Mouse (Mus musculus) heart, embryonic 13.5 days (tissue): ENCODE measurements around the gene Fscn3. TPM values are rescaled to one million over a fixed set of nuclear protein-coding genes. Genes with fewer than 3 reads are reported as not detected.

Experiments
- ATAC-seq: fragments of 200-750 bp; cut with Nextera tagmentation; 2 replicates; pipeline ENCODE4 v1.8.0; 2017; ENCODE audit warnings: moderate TSS enrichment; ENCODE audit not compliant: insufficient number of reproducible peaks, low FRiP score, low TSS enrichment; ENCODE audit errors: extremely low read depth
- H3K27ac ChIP-seq: fragments of 300-500 bp; sonication (generic); replicated peaks from 2 replicates; pipeline ENCODE4 v1.5.1; 2015; ENCODE audit warnings: moderate library complexity, mild to moderate bottlenecking, inconsistent platforms
- H3K27me3 ChIP-seq: fragments of 300-500 bp; sonication (generic); replicated peaks from 2 replicates; pipeline ENCODE4 v1.6.1; 2015; ENCODE audit warnings: mild to moderate bottlenecking, inconsistent platforms
- H3K36me3 ChIP-seq: fragments of 300-500 bp; sonication (generic); 2 replicates; pipeline ENCODE4 v1.6.1; 2015; ENCODE audit warnings: mild to moderate bottlenecking, inconsistent platforms
- H3K4me1 ChIP-seq: fragments of 300-500 bp; sonication (generic); 2 replicates; pipeline ENCODE4 v1.6.1; 2015; ENCODE audit warnings: inconsistent platforms
- H3K4me2 ChIP-seq: fragments of 300-500 bp; sonication (generic); 2 replicates; pipeline ENCODE4 v1.6.1; 2015; ENCODE audit warnings: inconsistent platforms, mild to moderate bottlenecking, moderate library complexity
- H3K4me3 ChIP-seq: fragments of 300-500 bp; sonication (generic); 2 replicates; pipeline ENCODE4 v1.5.1; 2015; ENCODE audit warnings: moderate library complexity, mild to moderate bottlenecking, inconsistent platforms
- H3K9ac ChIP-seq: fragments of 300-500 bp; sonication (generic); 2 replicates; pipeline ENCODE4 v1.6.1; 2015; ENCODE audit warnings: inconsistent platforms, mild to moderate bottlenecking, moderate library complexity
- H3K9me3 ChIP-seq: fragments of 300-500 bp; sonication (generic); 2 replicates; pipeline ENCODE4 v1.6.1; 2016; ENCODE audit warnings: inconsistent platforms
- WGBS: fragments of 180-500 bp; shearing (Covaris S2); methylation state at CpG from one replicate; pipeline ENCODE4 v1.1.7; 2015; ENCODE audit warnings: mixed read lengths; 5-methylcytosine and 5-hydroxymethylcytosine counted together
- polyA plus RNA-seq: library from polyadenylated mRNA; unstranded; fragments of >200 nt; fragmentation: Nextera tagmentation; extraction: Ambion mirVana; gene quantifications from 2 replicates; pipeline ENCODE4 v1.2.1, GENCODE M21; 2015

Fscn3 gene
- polyA plus RNA-seq, 1 experiment from 2014 or later = not detected

DNA sequence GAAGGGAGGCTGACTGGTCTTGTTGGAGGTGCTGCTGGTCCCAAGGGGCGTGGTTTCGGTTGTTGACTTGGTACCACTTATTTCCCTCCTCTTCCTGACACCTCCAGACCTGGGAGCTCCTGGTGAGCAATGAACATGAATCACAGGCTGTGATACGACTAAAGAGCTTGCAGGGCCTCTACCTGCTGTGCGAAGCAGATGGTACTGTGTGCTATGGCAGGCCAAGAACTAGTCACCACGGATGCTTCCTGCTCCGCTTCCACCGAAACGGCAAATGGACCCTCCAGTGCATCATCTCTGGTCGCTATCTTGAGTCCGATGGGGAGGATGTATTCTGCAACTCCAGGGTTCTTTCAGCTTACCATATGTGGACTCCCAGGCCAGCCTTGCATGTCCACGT, 2.3 kb downstream of the Fscn3 start:
- WGBS = 79% methylated on average over 11 of the region's 11 CpGs
- Histone ChIP-seq H3K27ac (no peak overlapping the region), H3K9me3 (no peaks in the 10 kb centered on the region), H3K4me3 (no peak overlapping the region), H3K4me1 (peaks cover 13% of the 10 kb centered on the region), H3K9ac (no peak overlapping the region), H3K36me3 (peaks cover 27% of the 10 kb centered on the region), H3K27me3 (no peaks in the 10 kb centered on the region), H3K4me2 (no peak overlapping the region)
- ATAC-seq = no peak

DNA sequence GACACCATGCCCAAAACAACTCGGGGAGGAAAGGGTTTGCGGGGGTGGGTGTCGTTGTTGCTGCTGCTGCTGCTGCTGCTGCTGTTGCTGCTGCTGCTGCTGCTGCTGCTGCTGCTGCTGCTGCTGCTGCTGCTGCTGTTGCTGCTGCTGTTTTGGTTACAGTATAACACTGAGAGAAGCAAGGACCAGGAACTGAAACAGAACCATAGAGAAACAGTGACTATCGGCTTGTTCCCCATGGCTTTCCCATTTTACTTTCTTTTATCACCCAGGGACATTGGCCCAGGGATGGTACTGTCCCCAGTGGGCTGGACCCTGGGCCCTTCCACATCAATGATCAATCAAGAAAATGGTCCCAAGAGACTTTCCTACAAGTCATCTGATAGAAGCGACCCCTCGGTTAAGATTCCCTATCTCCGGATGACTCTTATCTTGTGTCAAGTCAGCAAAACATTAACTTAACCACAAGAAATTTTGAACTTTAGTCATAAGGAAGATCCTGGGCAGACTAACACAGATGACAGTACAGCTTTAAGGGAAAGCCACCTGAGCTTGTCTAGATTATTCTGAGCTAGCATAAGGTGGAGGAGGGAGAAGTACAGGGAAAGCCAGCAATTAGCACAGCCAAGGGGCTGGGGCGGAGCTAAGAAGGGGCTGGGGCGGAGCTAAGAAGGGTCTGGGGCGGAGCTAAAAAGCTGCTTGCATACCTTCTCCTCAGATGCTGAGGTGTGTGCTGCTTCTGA, 3.4 kb downstream of the Fscn3 start:
- peaks cover 16% of the 10 kb centered on the region for H3K36me3 ChIP-seq
- H3K9me3 ChIP-seq = no peaks in the 10 kb centered on the region
- no peak for ATAC-seq
- H3K27ac ChIP-seq = no peak overlapping the region
- no peaks in the 10 kb centered on the region for H3K27me3 ChIP-seq
- WGBS = 74% methylated on average over 10 of the region's 10 CpGs
- no peak overlapping the region for H3K9ac ChIP-seq
- peaks cover 2% of the 10 kb centered on the region for H3K4me1 ChIP-seq
- no peak overlapping the region for H3K4me3 ChIP-seq
- no peak overlapping the region for H3K4me2 ChIP-seq

DNA sequence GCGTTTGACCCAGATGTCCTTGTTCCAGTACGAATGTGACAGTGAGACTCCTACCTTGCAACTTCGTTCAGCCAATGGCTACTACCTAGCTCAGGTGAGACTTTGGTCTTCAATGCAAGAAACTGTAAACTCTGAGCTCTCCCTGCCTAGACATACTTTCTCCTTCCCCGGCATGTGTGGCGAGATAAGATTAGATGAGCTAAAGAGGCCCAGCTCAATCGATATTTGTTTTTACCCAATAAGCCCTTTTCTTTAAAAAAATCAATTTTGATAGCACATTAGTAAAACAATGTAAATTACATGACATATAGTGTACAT, 3.9 kb downstream of the Fscn3 start:
- Histone ChIP-seq H3K4me3 (no peak overlapping the region), H3K4me2 (no peak overlapping the region), H3K36me3 (peaks cover 10% of the 10 kb centered on the region), H3K9me3 (no peaks in the 10 kb centered on the region), H3K27me3 (no peaks in the 10 kb centered on the region), H3K9ac (no peak overlapping the region), H3K27ac (no peak overlapping the region), H3K4me1 (no peaks in the 10 kb centered on the region; the same call in 1 of the 2 replicates)
- no peak for ATAC-seq
- 59% methylated on average over 6 of the region's 6 CpGs for WGBS

DNA sequence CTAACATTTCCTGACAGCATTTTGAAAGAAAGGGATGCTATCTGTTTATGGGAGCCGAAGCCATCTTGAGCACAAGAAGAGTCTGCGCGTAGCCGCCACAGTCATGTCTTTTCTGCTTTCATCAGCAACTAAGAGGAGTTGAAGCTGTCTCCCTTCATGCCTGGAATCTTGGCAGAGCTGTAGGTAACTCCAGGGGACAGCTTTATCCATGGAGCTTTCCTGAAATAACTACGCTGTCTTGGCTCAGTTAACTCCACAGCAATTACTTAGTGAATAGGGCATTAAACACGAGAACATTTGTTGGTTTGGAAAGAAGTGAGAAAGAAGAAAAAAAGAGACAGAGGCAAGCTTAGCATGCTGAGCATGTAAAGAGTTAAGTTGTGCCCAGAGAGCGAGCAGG, 20.3 kb downstream of the Fscn3 start:
- peaks cover 66% of the 10 kb centered on the region for H3K27me3 ChIP-seq
- WGBS = 72% methylated on average over 7 of the region's 7 CpGs

DNA sequence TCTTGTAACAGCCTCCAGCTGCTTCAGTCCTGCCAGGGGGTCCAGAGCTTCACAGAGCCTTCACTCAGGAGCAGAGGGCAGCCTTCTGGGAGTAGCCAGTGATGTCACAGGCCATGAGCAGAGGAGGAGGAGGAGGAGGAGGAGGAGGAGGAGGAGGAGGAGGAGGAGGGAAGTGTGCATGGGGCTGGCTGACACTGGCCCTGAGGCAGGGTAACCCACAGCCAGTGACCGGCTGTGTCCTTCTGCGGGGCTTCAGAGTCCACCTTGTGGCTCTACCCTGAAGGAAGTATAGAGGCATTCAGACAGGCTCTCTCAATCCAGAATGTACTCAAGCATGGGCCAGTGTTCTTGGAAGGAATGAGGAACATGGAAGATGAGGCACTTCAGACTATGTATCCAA, 21.7 kb downstream of the Fscn3 start, which contains the start of gene Pax4:
Pax4 (minus strand) TSS at position 101 of the 400 bp plus-strand sequence.
- no peak for ATAC-seq
- 69% methylated on average over 2 of the region's 2 CpGs for WGBS
- H3K9me3 ChIP-seq = no peaks in the 10 kb centered on the region

More for the DNA sequence above, 20.3 kb downstream of the Fscn3 start:
- H3K9ac ChIP-seq = no peak overlapping the region
- H3K4me1 ChIP-seq = no peaks in the 10 kb centered on the region
- no peak overlapping the region for H3K4me3 ChIP-seq
- H3K27ac ChIP-seq = no peak overlapping the region
- H3K36me3 ChIP-seq = no peaks in the 10 kb centered on the region
- ATAC-seq = no peak
- H3K4me2 ChIP-seq = no peak overlapping the region
- H3K9me3 ChIP-seq = no peaks in the 10 kb centered on the region

DNA sequence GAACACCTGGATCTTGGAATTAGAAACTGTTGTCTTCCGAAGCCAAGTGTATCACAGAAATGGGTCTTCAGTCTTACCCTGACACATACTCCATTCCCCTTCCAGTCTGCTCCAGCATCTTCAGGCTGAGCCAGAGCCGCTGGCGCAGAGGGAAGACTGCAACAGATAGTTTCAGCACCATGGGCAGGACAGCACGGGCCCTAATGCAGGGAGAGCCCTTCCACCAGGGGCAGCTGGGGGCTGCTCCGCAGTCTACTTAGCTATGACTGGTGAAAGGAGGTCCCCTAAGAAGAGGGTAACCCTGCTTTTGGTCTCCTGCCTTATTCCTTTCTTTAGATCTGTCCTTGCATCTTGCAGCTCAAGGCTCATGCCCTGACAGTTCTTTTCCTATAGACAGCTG, 22.9 kb downstream of the Fscn3 start:
- Histone ChIP-seq H3K9me3 (no peaks in the 10 kb centered on the region), H3K9ac (no peak overlapping the region), H3K4me2 (no peak overlapping the region), H3K36me3 (no peaks in the 10 kb centered on the region), H3K27ac (no peak overlapping the region), H3K27me3 (peaks cover 78% of the 10 kb centered on the region), H3K4me3 (no peak overlapping the region), H3K4me1 (no peaks in the 10 kb centered on the region)
- no peak for ATAC-seq
- WGBS = 7% methylated on average over 5 of the region's 5 CpGs

More for the DNA sequence above, 21.7 kb downstream of the Fscn3 start, which contains the start of gene Pax4:
- no peak within 1 kb of the TSS for H3K4me3 ChIP-seq
- H3K27ac ChIP-seq = no peak within 1 kb of the TSS
- H3K27me3 ChIP-seq = peaks cover 77% of the 10 kb centered on the region
- no peak within 1 kb of the TSS for H3K4me2 ChIP-seq
- H3K4me1 ChIP-seq = no peaks in the 10 kb centered on the region
- no peaks in the 10 kb centered on the region for H3K36me3 ChIP-seq
- H3K9ac ChIP-seq = no peak within 1 kb of the TSS

DNA sequence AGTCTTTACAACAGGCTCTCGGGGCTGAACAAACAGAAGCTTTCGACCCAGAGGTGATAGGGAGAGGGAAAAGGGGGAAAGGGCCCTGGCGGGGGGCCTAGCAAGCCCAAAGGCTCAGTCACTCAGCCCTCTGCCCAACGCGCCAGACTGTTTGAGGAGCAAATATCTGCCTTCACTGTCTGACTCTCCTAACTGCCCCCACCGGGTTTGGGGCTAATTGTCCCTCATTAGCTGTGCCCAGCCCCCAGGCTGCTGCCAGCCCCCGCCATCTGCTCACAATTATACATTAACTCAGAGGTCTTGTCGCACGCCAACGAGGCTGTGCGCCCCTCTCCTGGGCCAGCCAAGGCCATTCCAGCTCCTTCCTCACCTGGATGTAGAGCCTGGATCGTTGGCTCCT, 23.4 kb downstream of the Fscn3 start:
- WGBS = 2% methylated on average over 12 of the region's 12 CpGs
- H3K27me3 ChIP-seq = peaks cover 78% of the 10 kb centered on the region

DNA sequence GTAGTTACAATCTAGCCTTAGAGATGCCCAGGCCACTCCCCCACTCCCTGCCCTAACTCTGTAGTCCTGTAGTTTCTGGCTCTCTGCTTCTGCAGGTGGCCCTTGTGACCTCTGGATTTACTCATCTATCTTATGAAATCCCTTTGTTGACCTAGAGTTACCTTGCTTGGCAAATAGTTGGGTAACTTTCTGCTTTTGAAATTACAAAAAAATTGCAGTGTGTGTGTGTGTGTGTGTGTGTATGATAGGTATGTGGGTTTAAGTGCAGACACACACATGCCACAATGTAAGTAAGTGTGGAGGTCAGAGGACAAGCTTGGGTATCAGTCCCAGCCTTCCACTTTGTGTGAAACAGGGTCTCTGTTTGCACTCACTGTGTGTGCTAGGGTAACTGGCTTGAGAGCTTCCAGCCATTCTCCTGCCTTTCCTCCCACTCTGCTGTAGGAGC, 31.7 kb downstream of the Fscn3 start:
- Histone ChIP-seq H3K4me2 (no peak overlapping the region), H3K27ac (no peak overlapping the region), H3K9me3 (no peaks in the 10 kb centered on the region), H3K36me3 (no peaks in the 10 kb centered on the region), H3K9ac (no peak overlapping the region), H3K27me3 (peaks cover 23% of the 10 kb centered on the region), H3K4me1 (no peaks in the 10 kb centered on the region), H3K4me3 (no peak overlapping the region)
- no peak for ATAC-seq

More for the DNA sequence above, 23.4 kb downstream of the Fscn3 start:
- H3K9me3 ChIP-seq = no peaks in the 10 kb centered on the region
- no peak overlapping the region for H3K27ac ChIP-seq
- H3K36me3 ChIP-seq = no peaks in the 10 kb centered on the region
- no peaks in the 10 kb centered on the region for H3K4me1 ChIP-seq
- no peak overlapping the region for H3K4me3 ChIP-seq
- no peak overlapping the region for H3K4me2 ChIP-seq
- ATAC-seq = no peak
- H3K9ac ChIP-seq = no peak overlapping the region

DNA sequence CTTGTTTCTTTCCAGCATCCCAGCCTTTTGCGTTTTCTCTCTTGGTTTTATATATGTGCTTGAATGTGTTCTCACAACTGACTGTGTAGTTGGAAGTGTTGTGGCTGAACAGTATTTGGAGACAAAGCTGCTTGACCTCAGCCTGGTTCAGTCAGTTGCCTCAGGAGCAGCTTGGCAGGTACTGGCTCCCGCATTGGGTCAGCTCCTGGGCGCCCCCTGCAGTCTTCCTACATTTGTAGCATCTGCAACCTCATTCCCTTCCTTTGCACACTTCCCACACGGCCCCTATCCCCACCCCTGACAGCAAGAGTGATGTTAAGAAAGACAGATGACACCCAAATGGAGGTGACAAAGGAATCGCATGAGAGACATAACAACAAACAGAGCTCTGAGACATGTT, 32.9 kb downstream of the Fscn3 start:
- H3K27ac ChIP-seq = no peak overlapping the region
- H3K36me3 ChIP-seq = no peaks in the 10 kb centered on the region
- H3K27me3 ChIP-seq = peaks cover 17% of the 10 kb centered on the region; the same call in 1 of the 2 replicates
- 3% methylated on average over 5 of the region's 5 CpGs for WGBS
- no peak overlapping the region for H3K4me3 ChIP-seq
- H3K9me3 ChIP-seq = no peaks in the 10 kb centered on the region
- ATAC-seq = no peak
- H3K9ac ChIP-seq = no peak overlapping the region
- H3K4me2 ChIP-seq = no peak overlapping the region
- H3K4me1 ChIP-seq = no peaks in the 10 kb centered on the region

DNA sequence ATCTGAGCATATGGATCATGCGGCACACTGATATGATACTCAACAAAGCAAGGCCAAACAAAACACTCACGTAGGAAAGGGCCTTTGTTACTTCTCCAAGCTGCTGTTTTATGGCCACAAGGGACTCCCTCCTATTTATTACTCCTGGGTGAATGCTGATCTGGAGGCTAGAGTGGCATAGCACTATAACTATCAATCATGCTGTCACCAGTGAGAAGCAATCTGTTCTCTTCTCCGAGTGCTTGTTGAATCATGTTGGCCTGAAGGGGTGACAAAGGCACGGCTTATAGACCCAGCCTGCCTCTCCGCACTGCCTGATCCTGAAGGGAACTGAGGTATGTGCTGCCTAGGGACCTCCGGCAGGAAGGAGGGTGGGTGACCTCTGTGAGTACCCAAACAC, 37.0 kb downstream of the Fscn3 start:
- no peak overlapping the region for H3K4me3 ChIP-seq
- ATAC-seq = no peak
- no peaks in the 10 kb centered on the region for H3K9me3 ChIP-seq
- no peak overlapping the region for H3K4me2 ChIP-seq
- H3K27ac ChIP-seq = no peak overlapping the region
- H3K36me3 ChIP-seq = no peaks in the 10 kb centered on the region
- no peak overlapping the region for H3K9ac ChIP-seq
- WGBS = 37% methylated on average over 6 of the region's 6 CpGs
- H3K27me3 ChIP-seq = peaks cover 11% of the 10 kb centered on the region; the same call in 1 of the 2 replicates
- no peaks in the 10 kb centered on the region for H3K4me1 ChIP-seq

DNA sequence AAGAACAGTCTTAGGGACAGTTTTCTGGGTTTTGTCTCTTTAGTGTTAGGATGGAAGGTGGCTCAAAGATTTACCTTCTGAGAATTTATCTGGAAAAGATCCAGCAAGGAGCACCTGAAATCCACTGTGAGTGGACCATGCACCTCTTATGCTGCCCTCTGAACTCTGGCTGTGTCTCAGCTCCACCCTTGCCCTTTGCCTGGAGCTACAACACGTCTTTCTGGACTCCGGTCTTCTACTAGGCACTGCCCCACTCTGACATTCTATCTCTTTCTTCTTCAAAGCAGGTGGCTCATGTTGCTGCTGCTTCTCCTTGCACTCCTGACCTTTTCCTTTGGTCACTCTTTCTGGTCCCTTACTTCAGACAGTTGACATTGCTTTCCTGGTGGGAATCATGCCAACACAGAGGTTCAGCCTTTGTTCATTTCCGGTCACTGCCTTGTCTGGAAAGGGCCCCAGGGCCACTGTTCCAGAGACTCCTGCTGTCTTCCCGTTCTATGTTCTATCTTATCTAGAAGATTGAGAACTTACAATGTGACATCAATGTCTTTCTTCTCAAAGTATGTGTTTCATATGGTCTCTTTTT, 42.5 kb downstream of the Fscn3 start:
- no peaks in the 10 kb centered on the region for H3K4me1 ChIP-seq
- H3K4me3 ChIP-seq = no peak overlapping the region
- H3K9me3 ChIP-seq = no peaks in the 10 kb centered on the region
- H3K27me3 ChIP-seq = no peaks in the 10 kb centered on the region
- no peak overlapping the region for H3K9ac ChIP-seq
- WGBS = 49% methylated on average over 4 of the region's 4 CpGs
- H3K4me2 ChIP-seq = no peak overlapping the region
- ATAC-seq = no peak
- no peaks in the 10 kb centered on the region for H3K36me3 ChIP-seq
- H3K27ac ChIP-seq = no peak overlapping the region

DNA sequence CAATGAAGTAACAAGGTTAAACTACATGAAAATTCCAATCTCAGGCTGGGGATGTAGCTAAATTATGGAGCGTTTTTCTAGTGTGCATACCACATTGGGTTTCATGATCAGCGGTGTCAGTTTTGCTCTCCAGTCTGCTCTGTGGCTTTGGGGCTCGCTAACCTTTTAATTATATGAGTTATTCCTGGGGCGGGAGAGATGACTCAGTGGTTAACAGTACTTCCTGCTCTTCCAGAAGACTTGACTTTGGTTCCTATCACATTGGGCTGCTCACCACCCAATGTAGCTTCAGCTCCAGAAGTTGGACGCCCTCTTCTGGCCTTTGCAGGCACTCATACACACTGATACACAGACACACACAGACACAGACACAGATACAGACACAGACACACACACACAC, 43.0 kb downstream of the Fscn3 start:
- H3K4me3 ChIP-seq = no peak overlapping the region
- no peak overlapping the region for H3K27ac ChIP-seq
- H3K4me1 ChIP-seq = no peaks in the 10 kb centered on the region
- no peak overlapping the region for H3K9ac ChIP-seq
- no peaks in the 10 kb centered on the region for H3K9me3 ChIP-seq
- no peak overlapping the region for H3K4me2 ChIP-seq
- ATAC-seq = no peak
- no peaks in the 10 kb centered on the region for H3K36me3 ChIP-seq
- H3K27me3 ChIP-seq = no peaks in the 10 kb centered on the region
- WGBS = 72% methylated on average over 5 of the region's 5 CpGs
